Mouse (Mus musculus): Measurements from ENCODE around the gene Olfr839-ps1.

Gene Olfr839-ps1

GRCm38 (mm10) chr9:19177212-19177611, at the start of gene Olfr839-ps1:
Gene Olfr839-ps1 (minus strand): TSS chr9:19177312.
- DNase-seq (ENCODE audit: low spot score): no peak

GRCm38 (mm10) chr9:19136017-19136416, 41.1 kb downstream of the Olfr839-ps1 start, which contains the start of gene Olfr837:
Gene Olfr837 (plus strand): TSS chr9:19136317.
- DNase-seq (ENCODE audit: low spot score): no peak

DNA sequence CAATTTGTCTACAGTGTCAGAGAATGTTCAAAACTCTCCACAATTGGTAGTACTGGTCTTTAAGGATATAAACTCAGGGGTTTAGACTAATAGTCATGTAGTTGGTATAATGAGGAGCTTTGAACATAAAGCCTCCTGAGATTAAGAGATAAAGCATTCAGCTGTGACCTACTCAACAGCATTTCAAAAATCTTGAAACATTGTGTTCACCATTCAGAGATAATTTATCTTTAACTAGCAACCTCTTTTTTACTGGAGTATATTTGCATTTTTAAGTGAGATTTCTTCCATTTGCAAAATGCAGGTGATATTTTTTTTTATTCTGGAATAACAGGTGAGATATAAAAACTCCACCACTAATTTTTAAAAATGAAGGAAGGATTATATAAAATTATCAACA, 57.0 kb downstream of the Olfr839-ps1 start, which contains the start of gene Olfr836:
Gene Olfr836, plus strand, starts transcription at position 301 of the 400 bp plus-strand sequence.
- no peak for DNase-seq (ENCODE audit: low spot score)

Measured in layer of hippocampus, adult 9-10 months (tissue).